Mouse (Mus musculus): Measurements from ENCODE around the gene Apobec4. TPM values are rescaled to one million over a fixed set of nuclear protein-coding genes. Genes with fewer than 3 reads are reported as not detected.

The Apobec4 gene
- polyA plus RNA-seq (2012; fragmentation: generic; extraction: Trizol), result under 1 TPM in 1 of 2 experiments, not detected in 1; 0.05 TPM

DNA sequence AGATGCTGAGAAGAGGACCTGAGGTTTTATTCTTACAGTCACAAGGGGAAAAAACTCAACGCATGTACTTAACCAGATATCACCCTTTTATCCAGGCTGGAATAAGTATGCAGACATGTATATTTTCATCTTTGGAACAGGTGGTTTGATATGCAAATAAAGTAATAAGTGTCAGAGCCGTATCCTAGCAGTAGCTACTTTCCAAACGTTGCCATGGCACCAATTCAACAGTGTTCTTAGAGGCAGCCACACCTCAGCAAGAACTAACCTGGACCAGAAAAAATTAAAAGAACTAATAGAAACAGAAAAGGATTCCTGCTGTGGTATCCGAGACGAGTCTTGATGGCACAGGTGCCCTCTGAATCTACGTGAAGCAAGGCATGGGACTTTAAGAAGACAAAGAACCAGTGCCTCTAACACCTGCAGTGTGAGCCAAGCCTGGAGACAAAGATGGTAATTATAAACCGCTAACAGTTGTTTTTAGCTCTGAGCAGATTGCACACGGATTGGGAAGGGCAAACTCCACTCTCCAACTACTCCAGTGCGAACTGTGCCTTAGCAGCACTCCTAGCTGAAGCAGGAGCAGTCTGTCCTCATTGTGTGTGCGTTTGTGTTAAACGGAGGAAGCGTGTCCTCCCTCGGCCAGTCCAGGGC is at the start of gene Apobec4:
TSS of gene Apobec4 (plus strand) at position 240 of the 654 bp plus-strand sequence.

DNA sequence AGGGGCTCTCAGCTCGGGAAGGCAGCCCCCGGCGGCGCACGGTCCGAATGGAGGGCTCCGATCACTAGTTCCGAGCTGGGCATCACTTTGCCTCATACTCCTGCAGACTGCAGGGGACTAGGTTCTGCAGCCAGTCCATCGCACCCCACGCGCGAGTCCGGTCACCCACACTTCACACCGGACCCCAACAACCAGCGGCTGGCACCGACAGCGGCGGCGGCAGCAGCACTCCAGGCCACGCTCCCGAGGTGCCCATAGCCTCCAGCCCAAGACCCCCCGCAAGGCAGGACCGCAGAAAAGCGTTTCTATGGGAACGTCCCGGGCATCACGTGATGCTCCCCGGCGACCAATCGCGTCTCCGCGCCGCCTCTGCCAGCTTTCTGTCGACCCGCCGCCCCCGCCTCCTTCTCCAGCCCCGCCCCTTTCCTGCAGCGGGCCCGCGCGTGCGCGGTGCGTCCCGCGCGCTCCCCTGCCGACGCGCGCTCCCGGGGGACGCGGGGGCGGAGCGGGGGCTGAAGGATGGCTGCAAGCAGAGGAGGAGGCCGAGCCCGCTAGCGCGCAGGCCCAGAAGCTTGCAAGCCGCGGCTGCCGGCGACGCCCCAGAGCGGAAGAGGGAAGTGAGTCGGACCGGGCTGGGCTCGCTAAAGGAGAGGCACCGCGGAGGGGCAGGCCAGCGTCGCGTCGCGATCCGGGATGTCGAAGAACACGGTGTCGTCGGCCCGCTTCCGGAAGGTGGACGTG is 15.9 kb downstream of the Apobec4 start, which contains the start of the genes Rgl1 and Arpc5:
TSS of gene Rgl1 (minus strand) at position 320 of the 741 bp plus-strand sequence.
TSS of gene Arpc5 (plus strand) at position 511 of the 741 bp plus-strand sequence.

DNA sequence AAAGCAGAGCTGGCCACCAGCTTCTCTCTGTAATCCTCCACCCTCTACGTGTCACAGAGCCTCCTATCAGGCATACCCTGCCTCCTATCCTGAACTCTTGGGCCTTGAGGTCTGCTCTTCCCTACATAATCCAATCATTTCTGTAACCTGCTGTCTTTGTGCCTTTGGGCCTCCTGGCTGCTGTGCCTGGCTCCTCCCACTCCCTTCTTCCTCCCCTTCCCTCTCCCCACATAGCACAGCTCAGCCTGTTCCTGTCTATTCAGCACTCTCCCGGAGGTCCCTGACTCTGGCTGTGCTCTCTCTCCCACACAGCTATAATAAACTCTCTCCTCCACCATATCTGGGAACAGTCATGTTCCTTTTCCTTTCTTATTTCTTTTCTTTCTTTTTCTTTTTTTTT is 49.5 kb downstream of the Apobec4 start, which contains the start of gene Ncf2:
TSS of gene Ncf2 (plus strand) at position 298 of the 400 bp plus-strand sequence.

Other genes with a start within 250 kb of the Apobec4 start
- 10 to 100 TPM; 12.4 to 19.9 TPM for gene Rgl1, start 15.8 kb downstream of the Apobec4 start, polyA plus RNA-seq (2012; fragmentation: generic; extraction: Trizol)
- 10 to 100 TPM; 23.8 to 84.2 TPM for gene Arpc5, start 16.0 kb downstream of the Apobec4 start, polyA plus RNA-seq (2012; fragmentation: generic; extraction: Trizol)
- gene Ncf2, start 49.6 kb downstream of the Apobec4 start, polyA plus RNA-seq (2012; fragmentation: generic; extraction: Trizol), result under 1 TPM in 1 of 2 experiments, not detected in 1; 0.05 TPM
- 10 to 100 TPM in 1 of 2 experiments, 1 to 10 TPM in 1; 1.2 to 12.5 TPM for gene Smg7, start 152.1 kb downstream of the Apobec4 start, polyA plus RNA-seq (2012; fragmentation: generic; extraction: Trizol)
- gene Nmnat2, start 204.4 kb downstream of the Apobec4 start, polyA plus RNA-seq (2012; fragmentation: generic; extraction: Trizol), result 1 to 10 TPM in 1 of 2 experiments, under 1 TPM in 1; 0.90 to 4.6 TPM